ENCODE assay signal across 8 mouse cellular contexts in genomic region chr2:90866524-90866923, GRCm38 (mm10). TPM values are rescaled to one million over a fixed set of nuclear protein-coding genes. Genes with fewer than 3 reads are reported as not detected.
DNase-seq lines count a peak whose midpoint lies in the region; ATAC-seq and TF ChIP-seq lines count a peak whose summit lies in the region.

No protein-coding gene starts in this region.

- H3K27ac ChIP-seq in heart, embryonic 12.5 days (ENCODE audit: poor library complexity, severe bottlenecking) = no peak overlapping the region
- H3K27ac ChIP-seq in kidney, postnatal 0 days = no peak overlapping the region
- H3K27ac ChIP-seq in liver, adult 2 months (replicated peaks; ENCODE audit: insufficient read depth, low read depth, low read length) = no peak overlapping the region

- H3K9me3 ChIP-seq in heart, embryonic 12.5 days (replicated peaks) = no peaks in the 10 kb centered on the region
- H3K9me3 ChIP-seq in kidney, postnatal 0 days (replicated peaks; ENCODE audit: low read length) = no peaks in the 10 kb centered on the region

- H3K9ac ChIP-seq in heart, embryonic 12.5 days = no peak overlapping the region
- H3K9ac ChIP-seq in kidney, postnatal 0 days (ENCODE audit: low read depth, low read length) = no peak overlapping the region
- H3K9ac ChIP-seq in liver, adult 2 months (ENCODE audit: low read depth, low read length) = no peak overlapping the region

- H3K36me3 ChIP-seq in heart, embryonic 12.5 days = peaks cover 59% of the 10 kb centered on the region
- H3K36me3 ChIP-seq in kidney, postnatal 0 days (ENCODE audit: insufficient read depth, low read length) = peaks cover 36% of the 10 kb centered on the region
- H3K36me3 ChIP-seq in liver, adult 2 months (ENCODE audit: control insufficient read depth, insufficient read depth, low read length) = peaks cover 46% of the 10 kb centered on the region
- peaks cover 8% of the 10 kb centered on the region for H3K36me3 ChIP-seq in splenic B cell, adult 2 months (ENCODE audit: control insufficient read depth, insufficient read depth, low read length, poor library complexity, severe bottlenecking)

- peak; percentile 73 for ATAC-seq in erythroid progenitor cell, adult 5-6 weeks (replicated peaks; ENCODE audit: low FRiP score, poor library complexity, severe bottlenecking)
- peak; percentile 78; the same call in 1 of the 2 replicates for ATAC-seq in heart, embryonic 12.5 days (ENCODE audit: insufficient number of reproducible peaks, low FRiP score)
- peak; percentile 85 for ATAC-seq in kidney, postnatal 0 days (replicated peaks; ENCODE audit: low FRiP score, low read depth)

- WGBS in heart, embryonic 12.5 days = 36% methylated on average over 3 of the region's 3 CpGs
- 16% methylated on average over 3 of the region's 3 CpGs for WGBS in kidney, postnatal 0 days
- 16% methylated on average over 3 of the region's 3 CpGs for WGBS in liver, adult 2 months

- peaks cover 28% of the 10 kb centered on the region for H3K4me1 ChIP-seq in heart, embryonic 12.5 days (replicated peaks)
- H3K4me1 ChIP-seq in kidney, postnatal 0 days (replicated peaks; ENCODE audit: insufficient read depth, low read length) = no peaks in the 10 kb centered on the region
- H3K4me1 ChIP-seq in liver, adult 2 months (ENCODE audit: control insufficient read depth, insufficient read depth, low read length) = no peaks in the 10 kb centered on the region

- peak; percentile 97 for TF ChIP-seq CTCF in brain, embryonic 14.5 days (IDR thresholded peaks at IDR 0.05; ENCODE audit: borderline replicate concordance, extremely low read depth, insufficient read depth, insufficient read length)
- peak; percentile 94 for TF ChIP-seq CTCF in kidney, postnatal 0 days (IDR thresholded peaks at IDR 0.05; ENCODE audit: low read depth)
- TF ChIP-seq CTCF in liver, adult 2 months (IDR thresholded peaks at IDR 0.05; ENCODE audit: low read depth, low read length) = peak; percentile 95

- H3K79me2 ChIP-seq in liver, adult 2 months (ENCODE audit: control insufficient read depth, insufficient read depth, low read length) = no peaks in the 10 kb centered on the region

- no peak for TF ChIP-seq POLR2A in brain, embryonic 14.5 days (IDR thresholded peaks at IDR 0.05; ENCODE audit: borderline replicate concordance, extremely low read depth, insufficient read depth, insufficient read length, poor library complexity, severe bottlenecking)
- TF ChIP-seq POLR2A in liver, adult 2 months (IDR thresholded peaks at IDR 0.05; ENCODE audit: extremely low read depth, insufficient read depth, low read length) = no peak

- peak; percentile 60 for DNase-seq in CD4-positive helper T cell, adult 2 months (ENCODE audit: low read depth, low spot score)
- peak; percentile 89 for DNase-seq in brain, embryonic 14.5 days (ENCODE audit: low read depth)
- DNase-seq in kidney, postnatal 0 days (ENCODE audit: low spot score) = peak; percentile 91
- peak; percentile 48 for DNase-seq in liver, adult 2 months (ENCODE audit: extremely low read depth, low read depth, low spot score)
- peak; percentile 55 to 72 for DNase-seq in natural killer cell, adult 2 months (ENCODE audit: low spot score in 2 of 2)
- peak; percentile 81 for DNase-seq in splenic B cell, adult 2 months (ENCODE audit: low read depth, low spot score)

- H3K4me2 ChIP-seq in heart, embryonic 12.5 days = no peak overlapping the region
- no peak overlapping the region for H3K4me2 ChIP-seq in kidney, postnatal 0 days (ENCODE audit: low read length)

- no peak overlapping the region for H3K4me3 ChIP-seq in heart, embryonic 12.5 days
- H3K4me3 ChIP-seq in kidney, postnatal 0 days (replicated peaks; ENCODE audit: low read depth, low read length) = no peak overlapping the region
- H3K4me3 ChIP-seq in liver, adult 2 months (ENCODE audit: insufficient read depth, low read depth, low read length) = no peak overlapping the region

- H3K27me3 ChIP-seq in heart, embryonic 12.5 days (replicated peaks) = no peaks in the 10 kb centered on the region
- no peaks in the 10 kb centered on the region for H3K27me3 ChIP-seq in kidney, postnatal 0 days (ENCODE audit: insufficient read depth, low read length)
- H3K27me3 ChIP-seq in liver, adult 2 months (ENCODE audit: control insufficient read depth, insufficient read depth, low read length) = no peaks in the 10 kb centered on the region
- H3K27me3 ChIP-seq in splenic B cell, adult 2 months (ENCODE audit: control insufficient read depth, insufficient read depth, low read length, poor library complexity, severe bottlenecking) = no peaks in the 10 kb centered on the region

RNA-seq across cellular contexts. Expression of gene C1qtnf4, which starts 19.1 kb away (rescaled TPM):
- polyA plus RNA-seq in brain, embryonic 14.5 days (2012; rRNA removed) = 165 and 182 TPM in 2 replicates
- not detected in 2 replicates for total RNA-seq in erythroid progenitor cell, adult 5-6 weeks (2015; ENCODE audit: low replicate concordance)
- total RNA-seq in erythroid progenitor cell, adult 5-6 weeks (2017; ENCODE audit: low replicate concordance) = not detected in 2 replicates
- polyA plus RNA-seq in heart, embryonic 12.5 days (2016; fragmentation: Nextera tagmentation; extraction: Ambion mirVana) = 16.5 and 18.9 TPM in 2 replicates
- polyA plus RNA-seq in kidney, postnatal 0 days (2015; fragmentation: Nextera tagmentation; extraction: Ambion mirVana) = 23.0 and 28.0 TPM in 2 replicates
- total RNA-seq in liver, adult 2 months (2014; rRNA removed) = 0.18 and 0.67 TPM in 2 replicates
- 1.1 and 1.4 TPM in 2 replicates for polyA plus RNA-seq in liver, adult 2 months (2012; rRNA removed)

RNA-seq across cellular contexts. Expression of gene Mtch2, which starts 19.6 kb away (rescaled TPM):
- 145 and 167 TPM in 2 replicates for polyA plus RNA-seq in brain, embryonic 14.5 days (2012; rRNA removed)
- 55.3 and 63.1 TPM in 2 replicates for total RNA-seq in erythroid progenitor cell, adult 5-6 weeks (2015; ENCODE audit: low replicate concordance)
- 50.0 and 56.9 TPM in 2 replicates for total RNA-seq in erythroid progenitor cell, adult 5-6 weeks (2017; ENCODE audit: low replicate concordance)
- polyA plus RNA-seq in heart, embryonic 12.5 days (2016; fragmentation: Nextera tagmentation; extraction: Ambion mirVana) = 201 and 211 TPM in 2 replicates
- polyA plus RNA-seq in kidney, postnatal 0 days (2015; fragmentation: Nextera tagmentation; extraction: Ambion mirVana) = 188 and 209 TPM in 2 replicates
- 186 TPM in 2 replicates for total RNA-seq in liver, adult 2 months (2014; rRNA removed)
- polyA plus RNA-seq in liver, adult 2 months (2012; rRNA removed) = 103 and 108 TPM in 2 replicates

RNA-seq across cellular contexts. Expression of gene Kbtbd4, which starts 38.0 kb away (rescaled TPM):
- 42.3 and 44.8 TPM in 2 replicates for polyA plus RNA-seq in brain, embryonic 14.5 days (2012; rRNA removed)
- 9.0 and 11.3 TPM in 2 replicates for total RNA-seq in erythroid progenitor cell, adult 5-6 weeks (2015; ENCODE audit: low replicate concordance)
- 6.2 and 8.1 TPM in 2 replicates for total RNA-seq in erythroid progenitor cell, adult 5-6 weeks (2017; ENCODE audit: low replicate concordance)
- polyA plus RNA-seq in heart, embryonic 12.5 days (2016; fragmentation: Nextera tagmentation; extraction: Ambion mirVana) = 27.0 and 27.3 TPM in 2 replicates
- polyA plus RNA-seq in kidney, postnatal 0 days (2015; fragmentation: Nextera tagmentation; extraction: Ambion mirVana) = 32.7 and 33.8 TPM in 2 replicates
- 9.0 and 9.3 TPM in 2 replicates for total RNA-seq in liver, adult 2 months (2014; rRNA removed)
- 12.7 and 13.5 TPM in 2 replicates for polyA plus RNA-seq in liver, adult 2 months (2012; rRNA removed)

RNA-seq across cellular contexts. Expression of gene Ndufs3, which starts 38.1 kb away (rescaled TPM):
- 144 and 185 TPM in 2 replicates for polyA plus RNA-seq in brain, embryonic 14.5 days (2012; rRNA removed)
- total RNA-seq in erythroid progenitor cell, adult 5-6 weeks (2015; ENCODE audit: low replicate concordance) = 54.1 and 60.9 TPM in 2 replicates
- total RNA-seq in erythroid progenitor cell, adult 5-6 weeks (2017; ENCODE audit: low replicate concordance) = 19.4 and 20.4 TPM in 2 replicates
- polyA plus RNA-seq in heart, embryonic 12.5 days (2016; fragmentation: Nextera tagmentation; extraction: Ambion mirVana) = 332 and 336 TPM in 2 replicates
- polyA plus RNA-seq in kidney, postnatal 0 days (2015; fragmentation: Nextera tagmentation; extraction: Ambion mirVana) = 322 and 331 TPM in 2 replicates
- 191 and 201 TPM in 2 replicates for total RNA-seq in liver, adult 2 months (2014; rRNA removed)
- 199 and 205 TPM in 2 replicates for polyA plus RNA-seq in liver, adult 2 months (2012; rRNA removed)
